ENCODE assay signal across 12 mouse cellular contexts in the genomic region with DNA sequence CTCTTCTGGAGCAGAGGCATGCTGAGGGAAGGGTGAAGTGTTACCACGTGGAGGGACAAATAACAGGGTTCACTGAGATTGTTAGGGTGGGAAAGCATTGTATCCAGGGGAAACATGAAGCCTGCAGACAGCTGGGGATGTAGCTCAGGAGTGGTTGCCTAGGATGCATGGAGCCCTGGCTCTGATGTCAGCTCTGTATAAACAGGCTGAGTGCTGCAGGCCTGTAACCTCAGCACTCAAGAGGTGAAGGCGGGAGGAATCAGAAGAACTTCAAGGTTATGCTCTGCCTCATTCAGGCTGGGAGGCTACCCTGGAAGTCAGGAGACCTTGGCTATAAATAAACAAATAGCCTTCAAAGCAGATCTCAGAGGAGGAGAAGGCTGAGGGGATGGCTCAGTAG. TPM values are rescaled to one million over a fixed set of nuclear protein-coding genes. Genes with fewer than 3 reads are reported as not detected.
DNase-seq lines count a peak whose midpoint lies in the region; ATAC-seq and TF ChIP-seq lines count a peak whose summit lies in the region.
"Had no signal": no experiment of that assay in that cellular context is flagged by ENCODE, and none has a peak within 500 bp of the region (broad histone marks: within the 10 kb centered on the region; RNA-seq: fewer than 3 reads in every experiment).

No protein-coding gene starts in this region.

- H3K9me3 ChIP-seq in intestine, embryonic 14.5 days (ENCODE audit: control insufficient read depth, low read length), result no peaks in the 10 kb centered on the region
- no peaks in the 10 kb centered on the region for H3K9me3 ChIP-seq in intestine, embryonic 15.5 days
- no peaks in the 10 kb centered on the region for H3K9me3 ChIP-seq in embryonic facial prominence, embryonic 10.5 days

- no peak overlapping the region for H3K4me3 ChIP-seq in intestine, embryonic 14.5 days (ENCODE audit: low read depth, low read length)
- no peak overlapping the region for H3K4me3 ChIP-seq in intestine, embryonic 15.5 days (replicated peaks)
- no peak overlapping the region for H3K4me3 ChIP-seq in embryonic facial prominence, embryonic 10.5 days
- H3K4me3 ChIP-seq in cerebellum, adult 2 months (replicated peaks; ENCODE audit: insufficient read depth, low read depth, low read length), result no peak overlapping the region

- no peak for ATAC-seq in intestine, embryonic 14.5 days (replicated peaks; ENCODE audit: low FRiP score, low TSS enrichment, low read depth)
- no peak for ATAC-seq in intestine, embryonic 15.5 days
- no peak for ATAC-seq in megakaryocyte, adult 5-6 weeks (ENCODE audit: poor library complexity, severe bottlenecking)
- ATAC-seq: CD4-positive, CD25-positive, alpha-beta regulatory T cell, adult 4 months had no signal

- no peaks in the 10 kb centered on the region for H3K27me3 ChIP-seq in intestine, embryonic 14.5 days (replicated peaks; ENCODE audit: control insufficient read depth, insufficient read depth, low read length)
- no peaks in the 10 kb centered on the region for H3K27me3 ChIP-seq in intestine, embryonic 15.5 days (replicated peaks)
- no peaks in the 10 kb centered on the region for H3K27me3 ChIP-seq in embryonic facial prominence, embryonic 10.5 days (replicated peaks; ENCODE audit: low read depth, poor library complexity, severe bottlenecking)
- H3K27me3 ChIP-seq in cerebellum, adult 2 months (ENCODE audit: control insufficient read depth, insufficient read depth, low read length), result no peaks in the 10 kb centered on the region

- no peaks in the 10 kb centered on the region for H3K36me3 ChIP-seq in intestine, embryonic 14.5 days (ENCODE audit: control insufficient read depth, insufficient read depth, low read length)
- no peaks in the 10 kb centered on the region for H3K36me3 ChIP-seq in intestine, embryonic 15.5 days
- H3K36me3 ChIP-seq in embryonic facial prominence, embryonic 10.5 days (replicated peaks), result no peaks in the 10 kb centered on the region

- H3K4me1 ChIP-seq in intestine, embryonic 14.5 days (replicated peaks; ENCODE audit: control insufficient read depth, insufficient read depth, low read length), result no peaks in the 10 kb centered on the region
- H3K4me1 ChIP-seq in intestine, embryonic 15.5 days (replicated peaks), result peaks cover 3% of the 10 kb centered on the region; the same call in 1 of the 2 replicates
- H3K4me1 ChIP-seq in embryonic facial prominence, embryonic 10.5 days, result peaks cover 14% of the 10 kb centered on the region
- H3K4me1 ChIP-seq in cerebellum, adult 2 months (ENCODE audit: control insufficient read depth, insufficient read depth, low read length), result no peaks in the 10 kb centered on the region

- TF ChIP-seq POLR2A in cerebellum, adult 2 months (IDR thresholded peaks at IDR 0.05; ENCODE audit: borderline replicate concordance, insufficient read depth, low read length), result no peak

- H3K9ac ChIP-seq in intestine, embryonic 14.5 days (ENCODE audit: low read length), result no peak overlapping the region
- no peak overlapping the region for H3K9ac ChIP-seq in intestine, embryonic 15.5 days

- 19% methylated on average over 2 of the region's 2 CpGs for WGBS in intestine, embryonic 14.5 days
- WGBS in intestine, embryonic 15.5 days, result 18% methylated on average over 2 of the region's 2 CpGs
- WGBS in embryonic facial prominence, embryonic 10.5 days, result 31% methylated on average over 2 of the region's 2 CpGs
- 42% methylated on average over 2 of the region's 2 CpGs for WGBS in cerebellum, adult 2 months

- no peak overlapping the region for H3K4me2 ChIP-seq in intestine, embryonic 14.5 days (ENCODE audit: low read length)
- H3K4me2 ChIP-seq in intestine, embryonic 15.5 days (replicated peaks), result no peak overlapping the region

- no peak for TF ChIP-seq CTCF in cerebellum, adult 2 months (IDR thresholded peaks at IDR 0.05; ENCODE audit: borderline replicate concordance, insufficient read depth, low read depth, low read length)

- 0 out of 2 replicates have a peak overlapping the region, but pooled peaks have one; percentile 22 for H3K27ac ChIP-seq in intestine, embryonic 14.5 days (ENCODE audit: low read depth)
- H3K27ac ChIP-seq in intestine, embryonic 15.5 days, result no peak overlapping the region
- peak overlapping the region; percentile 54 for H3K27ac ChIP-seq in embryonic facial prominence, embryonic 10.5 days (replicated peaks)
- no peak overlapping the region for H3K27ac ChIP-seq in cerebellum, adult 2 months (ENCODE audit: insufficient read depth, low read length)

- DNase-seq in intestine, embryonic 14.5 days (ENCODE audit: low spot score), result no peak
- peak; percentile 38 for DNase-seq in ovary, postnatal 36 days (ENCODE audit: low spot score)
- no peak for DNase-seq in ovary, postnatal 14 days (ENCODE audit: low spot score)
- DNase-seq in embryonic facial prominence, embryonic 10.5 days (ENCODE audit: low spot score), result peak; percentile 47
- DNase-seq in cerebellum, adult 2 months, result no peak
- DNase-seq in right cerebral cortex, adult 18-20 months, result no peak
- DNase-seq: cerebellum, postnatal 14 days; kidney, postnatal 10 days; right cerebral cortex, postnatal 4 days had no signal

RNA-seq across cellular contexts. Expression of a gene that starts 20.1 kb away (rescaled TPM):
- 31.1 and 44.9 TPM in 2 replicates for polyA plus RNA-seq in intestine, embryonic 14.5 days (2014; fragmentation: Nextera tagmentation; extraction: Ambion mirVana)
- 35.6 and 44.9 TPM in 2 replicates for polyA plus RNA-seq in intestine, embryonic 15.5 days (2015; fragmentation: Nextera tagmentation; extraction: Ambion mirVana)
- 23.0 and 25.4 TPM in 2 replicates for polyA plus RNA-seq in embryonic facial prominence, embryonic 10.5 days (2016; fragmentation: Nextera tagmentation; extraction: Ambion mirVana)
- 46.7 and 52.4 TPM in 2 replicates for polyA plus RNA-seq in cerebellum, adult 2 months (2012; rRNA removed)
- 5.2 and 8.7 TPM in 2 replicates for total RNA-seq in megakaryocyte, adult 5-6 weeks (2015)
- total RNA-seq in megakaryocyte, adult 5-6 weeks (2017), result 3.1 and 3.9 TPM in 2 replicates

RNA-seq across cellular contexts. Expression of a gene that starts 32.0 kb away (rescaled TPM):
- 2,820 and 3,158 TPM in 2 replicates for polyA plus RNA-seq in intestine, embryonic 14.5 days (2014; fragmentation: Nextera tagmentation; extraction: Ambion mirVana)
- polyA plus RNA-seq in intestine, embryonic 15.5 days (2015; fragmentation: Nextera tagmentation; extraction: Ambion mirVana), result 2,561 and 2,687 TPM in 2 replicates
- 3,487 and 3,558 TPM in 2 replicates for polyA plus RNA-seq in embryonic facial prominence, embryonic 10.5 days (2016; fragmentation: Nextera tagmentation; extraction: Ambion mirVana)
- polyA plus RNA-seq in cerebellum, adult 2 months (2012; rRNA removed), result 3,782 and 4,320 TPM in 2 replicates
- total RNA-seq in megakaryocyte, adult 5-6 weeks (2015), result 1,447 and 1,627 TPM in 2 replicates
- total RNA-seq in megakaryocyte, adult 5-6 weeks (2017), result 835 and 1,053 TPM in 2 replicates

RNA-seq across cellular contexts. Expression of a gene that starts 55.3 kb away (rescaled TPM):
- polyA plus RNA-seq in intestine, embryonic 14.5 days (2014; fragmentation: Nextera tagmentation; extraction: Ambion mirVana), result 11.6 and 12.4 TPM in 2 replicates
- polyA plus RNA-seq in intestine, embryonic 15.5 days (2015; fragmentation: Nextera tagmentation; extraction: Ambion mirVana), result 10.0 and 10.7 TPM in 2 replicates
- 2.6 and 3.8 TPM in 2 replicates for polyA plus RNA-seq in embryonic facial prominence, embryonic 10.5 days (2016; fragmentation: Nextera tagmentation; extraction: Ambion mirVana)
- 22.0 and 23.7 TPM in 2 replicates for polyA plus RNA-seq in cerebellum, adult 2 months (2012; rRNA removed)
- 24.9 and 27.9 TPM in 2 replicates for total RNA-seq in megakaryocyte, adult 5-6 weeks (2015)
- 46.6 and 51.1 TPM in 2 replicates for total RNA-seq in megakaryocyte, adult 5-6 weeks (2017)

Comparison
In these comparisons a context has a peak if more than half of its experiments do, and no peak if none do; other contexts are left out.
1. DNase-seq: peak in ovary, postnatal 36 days (single experiment) and embryonic facial prominence, embryonic 10.5 days (single experiment); none in intestine, embryonic 14.5 days (single experiment), ovary, postnatal 14 days (single experiment), cerebellum, adult 2 months (0 of 2) and right cerebral cortex, adult 18-20 months (single experiment).
2. H3K27ac ChIP-seq: peak in intestine, embryonic 14.5 days (single experiment) and embryonic facial prominence, embryonic 10.5 days (single experiment); none in intestine, embryonic 15.5 days (single experiment) and cerebellum, adult 2 months (single experiment).